Mouse (Mus musculus): ENCODE data around the gene Srgap1.
A peak's percentile ranks its signal among the peaks of the same experiment; 100 is the strongest.

Gene Srgap1

DNA sequence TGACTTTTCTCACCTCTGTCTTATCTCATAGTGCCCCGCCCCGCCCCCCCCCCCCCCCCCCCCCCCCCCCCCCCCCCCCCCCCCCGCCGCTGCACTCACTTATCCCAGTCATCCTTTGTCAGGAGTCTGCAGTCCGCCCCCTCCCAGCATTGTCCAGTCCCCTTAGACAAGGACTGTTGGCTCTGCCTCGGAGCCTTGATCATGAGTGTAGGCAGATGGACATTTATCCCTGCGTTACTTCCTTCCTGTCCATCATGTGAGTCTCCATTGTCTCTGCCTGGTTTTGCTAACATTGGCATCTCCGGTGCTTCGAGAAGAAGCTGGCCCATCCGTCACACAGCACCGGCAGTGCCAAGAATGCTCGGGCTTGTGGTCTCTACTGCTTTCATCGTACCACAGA is 283.9 kb downstream of the Srgap1 start:
- DNase-seq (ENCODE audit: low spot score in 2 of 2): no peak

DNA sequence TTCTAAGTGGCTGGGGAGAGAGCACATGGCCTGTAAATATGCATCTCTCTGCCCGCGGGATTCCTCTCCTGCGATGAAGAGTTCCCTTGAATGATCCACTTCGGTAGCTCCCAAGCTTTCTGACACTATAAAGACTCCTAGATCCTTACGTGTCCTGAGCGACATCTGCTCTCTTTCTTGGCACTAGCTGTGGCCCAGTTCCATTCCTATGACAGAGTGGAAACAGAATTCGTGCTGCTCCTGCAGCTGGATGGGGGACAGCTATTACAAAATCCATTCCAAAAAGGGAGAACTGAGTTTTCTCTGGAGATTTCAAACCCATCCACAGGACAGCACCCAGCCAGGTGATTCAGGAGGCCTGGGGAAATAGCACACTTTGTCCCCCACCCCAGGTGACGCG is 285.0 kb downstream of the Srgap1 start:
- no peak for DNase-seq (ENCODE audit: low spot score in 2 of 2)

DNA sequence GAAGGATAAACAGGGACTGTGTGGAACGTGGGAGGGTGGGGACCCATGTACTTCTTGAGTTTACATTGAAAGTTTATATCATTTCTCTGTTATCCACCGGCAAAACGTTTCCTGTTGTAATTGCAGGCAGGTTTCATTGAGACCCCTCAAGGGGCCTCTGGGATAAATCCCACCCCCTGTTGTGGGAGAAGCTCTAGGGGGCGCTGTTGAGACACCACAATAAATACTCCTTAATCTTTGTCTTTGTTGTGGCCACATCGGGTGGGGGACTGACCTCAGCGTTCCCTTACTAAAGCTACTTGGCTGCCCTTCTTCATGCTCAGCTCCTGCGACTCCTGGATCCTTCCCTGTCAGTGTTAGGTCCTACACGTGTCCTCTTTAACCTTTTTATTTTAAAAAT is 288.0 kb downstream of the Srgap1 start:
- DNase-seq (ENCODE audit: low spot score in 2 of 2): no peak

DNA sequence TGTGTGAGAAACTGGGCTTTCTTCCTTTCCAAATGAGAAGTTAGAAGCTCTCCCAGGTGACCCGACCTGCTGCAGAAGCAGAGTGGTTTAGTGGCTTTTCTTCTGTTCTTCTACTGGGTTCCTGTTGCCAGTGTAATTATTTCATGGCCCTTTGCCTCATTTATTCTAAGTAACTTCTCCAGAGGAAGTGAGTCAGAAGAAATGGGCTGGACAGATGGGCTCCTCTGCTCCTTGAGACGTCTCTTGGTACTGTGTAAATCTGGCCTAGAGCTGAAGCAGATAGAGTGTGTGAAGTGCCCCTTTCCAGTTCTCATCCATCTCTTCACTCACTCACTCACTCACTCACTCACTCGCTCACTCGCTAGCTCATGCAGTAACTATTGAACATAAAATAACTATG is 290.4 kb downstream of the Srgap1 start:
- no peak for DNase-seq (ENCODE audit: low spot score in 2 of 2)

DNA sequence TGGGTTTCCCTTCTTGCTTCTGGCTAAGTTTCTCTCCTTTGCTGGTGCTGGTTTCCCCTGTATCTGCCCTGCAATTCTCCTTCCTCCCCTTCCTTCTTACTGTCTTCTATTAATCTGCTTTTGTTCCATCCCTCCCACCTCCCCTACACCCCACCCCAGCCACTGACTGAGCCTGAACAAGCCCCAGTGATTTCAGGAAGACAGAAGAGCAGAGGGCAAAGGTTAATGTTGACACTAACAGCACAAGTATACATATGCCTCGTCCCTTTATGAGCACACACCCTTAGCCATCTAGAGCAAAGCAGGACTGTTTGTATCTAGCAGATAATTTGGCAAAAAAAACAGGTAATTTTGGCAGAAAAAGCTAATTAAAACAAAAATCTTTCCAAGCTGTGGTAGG is 291.3 kb downstream of the Srgap1 start:
- DNase-seq (ENCODE audit: low spot score in 2 of 2): no peak

DNA sequence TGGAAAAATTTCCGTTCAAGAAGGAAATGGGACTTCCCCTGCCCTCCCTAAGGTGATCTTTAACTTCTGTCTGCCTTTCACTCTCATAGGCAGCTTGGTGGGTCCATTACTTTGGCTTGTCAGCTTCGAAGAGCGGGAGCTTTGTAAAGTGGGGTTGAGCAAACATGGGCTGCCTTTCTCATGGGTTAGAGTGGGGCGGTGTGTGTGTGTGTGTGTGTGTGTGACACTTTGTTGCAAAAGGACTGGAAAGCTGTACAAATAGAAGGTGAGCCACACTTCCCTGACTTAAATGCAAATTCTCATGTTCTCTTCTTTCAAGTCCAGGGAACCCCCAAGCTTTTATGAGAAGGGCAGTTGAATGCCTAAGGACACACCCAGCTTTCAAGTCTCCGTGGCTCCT is 292.9 kb downstream of the Srgap1 start:
- DNase-seq (ENCODE audit: low spot score in 2 of 2): no peak

DNA sequence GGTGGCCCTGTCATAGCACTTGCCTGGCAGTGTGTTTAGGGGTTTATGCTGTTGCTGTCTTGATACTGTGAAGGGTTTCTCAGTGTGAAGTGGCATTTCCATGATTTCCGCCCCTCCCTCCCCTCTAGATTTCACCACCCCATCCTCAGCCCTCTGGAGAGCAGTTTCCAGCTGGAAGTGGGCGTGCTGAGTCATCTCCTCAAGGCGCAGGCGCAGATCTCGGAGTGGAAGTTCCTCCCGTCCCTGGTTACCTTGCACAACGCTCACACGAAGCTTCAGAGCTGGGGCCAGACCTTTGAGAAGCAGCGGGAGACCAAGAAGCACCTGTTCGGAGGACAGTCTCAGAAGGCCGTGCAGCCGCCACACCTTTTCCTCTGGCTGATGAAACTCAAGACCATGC is 296.9 kb downstream of the Srgap1 start:
- DNase-seq (ENCODE audit: low spot score in 2 of 2): peak; percentile 31 to 74

DNA sequence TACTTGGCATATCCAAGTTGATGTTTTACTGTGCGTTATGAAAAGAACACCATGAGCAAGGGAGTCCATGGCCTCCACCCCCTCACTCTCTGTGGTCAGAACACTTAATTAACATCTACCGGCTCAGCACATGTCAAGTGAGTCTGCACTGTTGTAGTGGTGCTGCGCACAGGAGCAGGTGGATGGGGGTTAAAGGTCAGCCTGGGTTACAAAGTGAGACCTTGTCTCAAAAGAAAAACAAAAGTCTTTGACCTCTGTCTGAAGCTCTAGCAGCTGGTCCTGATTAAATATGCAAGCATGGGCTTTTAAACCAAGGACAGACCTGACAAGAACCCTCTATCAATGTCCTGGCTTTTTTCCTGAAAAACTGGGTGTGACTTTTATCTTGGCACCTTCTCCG is 304.8 kb downstream of the Srgap1 start:
- no peak for DNase-seq (ENCODE audit: low spot score in 2 of 2)

DNA sequence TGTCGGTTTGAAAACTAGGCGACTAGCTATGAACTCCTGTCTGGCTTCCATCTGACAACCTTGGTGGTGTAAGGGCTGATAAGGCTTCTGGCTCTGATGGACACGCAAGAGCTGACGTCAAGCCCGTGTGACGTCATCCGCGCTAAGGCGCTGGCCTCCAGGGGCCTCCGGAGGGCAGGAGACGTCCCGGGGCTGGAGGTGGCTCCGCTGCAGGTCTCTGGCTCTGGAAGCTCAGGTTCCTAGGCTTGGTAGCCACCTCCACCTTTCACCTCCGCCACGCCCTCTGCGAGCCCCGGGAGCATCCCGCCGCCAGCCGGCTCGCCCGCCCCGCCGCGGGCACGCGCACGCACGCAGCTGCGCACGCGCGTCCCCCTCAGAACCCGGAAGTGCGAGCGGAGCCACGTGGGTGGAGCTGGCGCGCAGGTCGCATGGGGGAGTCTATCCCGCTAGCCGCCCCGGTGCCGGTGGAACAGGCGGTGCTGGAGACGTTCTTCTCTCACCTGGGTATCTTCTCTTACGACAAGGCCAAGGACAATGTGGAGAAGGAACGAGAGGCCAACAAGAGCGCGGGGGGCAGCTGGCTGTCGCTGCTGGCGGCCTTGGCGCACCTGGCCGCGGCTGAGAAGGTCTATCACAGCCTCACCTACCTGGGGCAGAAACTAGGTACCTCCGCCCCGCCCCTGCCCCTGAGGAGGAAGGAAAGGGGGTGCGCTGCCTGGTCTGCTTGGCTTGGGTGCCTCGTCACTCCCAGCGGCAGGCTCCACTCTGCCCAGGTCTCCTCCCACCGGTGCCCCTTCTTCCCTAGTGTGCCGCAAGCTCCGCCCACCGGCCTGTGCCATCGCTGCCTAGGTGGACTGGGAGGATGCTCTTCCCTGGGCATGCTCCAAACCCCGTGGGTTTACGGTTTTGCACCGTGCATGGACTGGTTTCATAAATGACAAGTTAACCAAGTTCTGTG is 307.3 kb downstream of the Srgap1 start, which contains the start of gene BC048403:
Gene BC048403 (plus strand): TSS at position 390 of the 958 bp plus-strand sequence.
- peak; percentile 82 to 92 for DNase-seq (ENCODE audit: low spot score in 2 of 2)

DNA sequence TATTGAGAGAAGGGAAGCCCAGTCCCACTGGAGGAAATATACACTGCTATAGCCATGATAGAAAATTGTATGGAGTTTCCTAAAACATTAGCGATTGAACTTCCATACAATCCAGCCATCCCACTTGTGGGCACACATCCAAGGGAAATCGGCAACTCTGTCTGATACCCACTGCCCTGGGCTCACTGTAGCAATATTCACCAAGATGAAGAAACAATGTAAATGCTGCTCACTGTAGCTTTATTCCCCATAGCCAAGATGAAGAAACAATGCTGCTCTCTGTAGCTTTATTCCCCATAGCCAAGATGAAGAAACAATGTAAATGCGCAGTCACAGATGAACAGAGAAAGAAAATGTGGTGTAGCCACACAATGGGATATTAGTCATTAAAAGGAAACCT is 309.9 kb downstream of the Srgap1 start:
- DNase-seq (ENCODE audit: low spot score in 2 of 2): no peak

DNA sequence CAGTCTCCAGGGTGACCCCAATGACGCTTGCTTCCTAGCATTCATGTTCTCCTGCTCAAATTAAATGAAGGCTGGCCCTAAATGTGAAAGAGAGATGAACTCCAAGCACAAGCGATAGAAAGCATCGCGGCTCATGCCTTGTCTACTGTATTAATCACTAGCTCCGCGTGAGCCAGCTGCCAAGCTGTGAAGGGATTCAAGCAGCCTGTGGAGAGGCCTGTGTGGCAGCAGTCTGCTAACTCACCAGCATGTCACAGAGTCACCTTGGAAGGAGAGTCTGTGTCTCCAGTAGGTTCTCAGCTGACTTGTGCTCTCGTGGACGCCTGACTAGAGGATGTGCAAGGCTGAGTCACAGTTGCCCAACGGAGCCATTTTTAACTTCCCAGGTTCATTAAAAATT is 314.6 kb downstream of the Srgap1 start:
- DNase-seq (ENCODE audit: low spot score in 2 of 2): no peak

DNA sequence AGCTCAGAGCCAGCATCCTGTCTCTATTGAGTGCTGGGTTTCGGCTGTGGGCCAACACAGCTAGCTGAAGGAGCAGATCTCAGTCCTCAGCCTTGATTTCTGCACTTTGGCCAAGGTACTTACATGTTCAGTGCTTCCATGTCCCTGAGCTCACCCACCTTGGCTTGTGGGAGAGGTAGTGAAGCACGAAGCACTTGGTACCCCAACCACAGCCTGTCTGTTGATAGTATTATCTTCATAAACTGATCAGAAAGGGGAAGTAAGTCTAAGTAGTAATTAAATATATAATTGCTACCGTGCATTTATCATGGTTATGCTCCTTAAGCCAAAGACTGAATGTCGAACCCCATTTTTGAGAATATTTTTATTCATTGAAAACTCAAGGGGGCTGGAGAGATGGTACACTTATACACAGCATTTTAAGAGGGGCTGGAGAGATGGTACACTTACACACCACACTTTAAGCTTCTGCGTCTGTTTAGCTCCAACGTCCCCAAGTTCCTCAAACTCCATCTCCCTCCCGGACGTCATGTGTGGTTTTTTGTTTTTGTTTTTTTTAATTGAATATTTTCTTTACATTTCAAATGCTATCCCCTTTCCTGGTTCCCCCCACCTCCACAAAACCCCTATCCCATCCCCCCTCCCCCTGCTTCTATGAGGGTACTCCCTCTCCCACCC is 315.9 kb downstream of the Srgap1 start:
- no peak for DNase-seq (ENCODE audit: low spot score in 2 of 2)

Data from spleen, postnatal 4 days (tissue).